Mouse (Mus musculus) heart, postnatal 4 days (tissue): ENCODE results near the gene Nuf2. TPM values are rescaled to one million over a fixed set of nuclear protein-coding genes. Genes with fewer than 3 reads are reported as not detected.

Experiments
- DNase-seq: peaks from one replicate; pipeline ENCODE4 v3.0.0; 2021
- total RNA-seq, 2 experiments: library from RNA; stranded (reverse); gene quantifications; 2 replicates each; pipeline ENCODE4 v1.2.3; 2021

Gene Nuf2
- total RNA-seq, 2 experiments from 2014 or later, result 35.8 to 41.8 TPM

GRCm38 (mm10) chr1:169467791-169468190 lies 63.5 kb downstream of the Nuf2 start:
- no peak for DNase-seq

GRCm38 (mm10) chr1:169462386-169463115 lies 68.7 kb downstream of the Nuf2 start:
- no peak for DNase-seq

- DNase-seq, result peak; percentile 77
Measured at GRCm38 (mm10) chr1:169459071-169459782, 72.0 kb downstream of the Nuf2 start.

Other genes with a start within 250 kb of the Nuf2 start
- gene Rgs5, start 124.0 kb upstream of the Nuf2 start, total RNA-seq, result 100 to 1,000 TPM; 179 to 211 TPM
- 1 to 10 TPM; 7.3 to 9.8 TPM for gene Rgs4, start 216.2 kb upstream of the Nuf2 start, total RNA-seq